Mouse (Mus musculus) embryonic stem cell, embryonic (primary cell): ENCODE data around the gene Uvssa.

Source experiments
- CTCF ChIA-PET, 4 experiments: fragments of 300-600 bp in 2 of 4; fragments of 350-600 bp in 2 of 4; sonication (Branson Sonifier 250); formaldehyde crosslinking; loops; one replicate each; lab custom pipeline; 2022; ENCODE audit warnings: inconsistent platforms in 2 of 4; lab: Charles Lee
- POLR2A ChIA-PET, 4 experiments: fragments of 300-600 bp in 2 of 4; fragments of 350-600 bp in 2 of 4; sonication (Branson Sonifier 250); formaldehyde crosslinking; loops; one replicate each; lab custom pipeline; 2022; ENCODE audit warnings: antibody characterized with exemption in 4 of 4, inconsistent platforms in 1 of 4; lab: Charles Lee

The Uvssa gene

GRCm38 (mm10) chr5:33353011-33353410 lies 25.3 kb upstream of the Uvssa start:
- POLR2A ChIA-PET: interaction anchor here in 2 of 4 experiments (0.6 to 0.8 kb wide), 2 partner anchors 18 to 1161 kb away, joined by 3 read pairs; partner anchors contain the start of genes Maea (in 1 of the 2) and Tnip2 (in 1 of the 2)

GRCm38 (mm10) chr5:33357494-33357893 lies 20.9 kb upstream of the Uvssa start:
- CTCF ChIA-PET: interaction anchor here in 1 of 4 experiments (0.7 to 1.3 kb wide), 3 partner anchors 10 to 138 kb away, joined by 3 read pairs; no protein-coding TSS in a partner anchor
- POLR2A ChIA-PET: interaction anchor here in 2 of 4 experiments (1.7 to 3.0 kb wide), 2 partner anchors 21 to 23 kb away, joined by 3 to 13 read pairs; partner anchors contain the start of genes Maea (in 1 of the 2) and Uvssa (in 1 of the 2)

More at GRCm38 (mm10) chr5:33353011-33353410, 25.3 kb upstream of the Uvssa start:
- CTCF ChIA-PET: no interaction called here

GRCm38 (mm10) chr5:33358467-33358866 lies 19.9 kb upstream of the Uvssa start:
- POLR2A ChIA-PET: interaction anchor here in 3 of 4 experiments (0.6 to 1.7 kb wide), 6 partner anchors 10 to 24 kb away, joined by 3 to 7 read pairs (median 4); partner anchors contain the start of gene Maea (in 1 of the 3)
- CTCF ChIA-PET: interaction anchor here in 1 of 4 experiments (1.0 kb wide), 1 partner anchor 34 kb away, joined by 3 read pairs; no protein-coding TSS in a partner anchor

- CTCF ChIA-PET: interaction anchor here in 1 of 4 experiments (0.6 kb wide), 1 partner anchor 730 kb away, joined by 4 read pairs; no protein-coding TSS in a partner anchor
These were observed 15.1 kb upstream of the Uvssa start for GRCm38 (mm10) chr5:33363263-33363662.

GRCm38 (mm10) chr5:33368651-33369050 lies 9.7 kb upstream of the Uvssa start:
- POLR2A ChIA-PET: interaction anchor here in 2 of 4 experiments (1.4 to 1.5 kb wide), 2 partner anchors 10 to 13 kb away, joined by 3 to 5 read pairs; partner anchors contain the start of gene Uvssa (in 1 of the 2)
- CTCF ChIA-PET: interaction anchor here in 1 of 4 experiments (0.5 kb wide), 1 partner anchor 235 kb away, joined by 4 read pairs; no protein-coding TSS in a partner anchor

More at GRCm38 (mm10) chr5:33363263-33363662, 15.1 kb upstream of the Uvssa start:
- POLR2A ChIA-PET: interaction anchor here in 2 of 4 experiments (0.5 to 3.6 kb wide), 5 partner anchors 13 to 346 kb away, joined by 3 to 15 read pairs (median 3); partner anchors contain the start of gene Uvssa (in 1 of the 2)

- ChIA-PET CTCF (interaction anchor here in 3 of 4 experiments (0.7 to 1.4 kb wide), 3 partner anchors 89 to 136 kb away, joined by 3 to 7 read pairs (median 3); no protein-coding TSS in a partner anchor), POLR2A (interaction anchor here in 1 of 4 experiments (1.2 kb wide), 1 partner anchor 92 kb away, joined by 3 read pairs; no protein-coding TSS in a partner anchor)
These were observed 7.2 kb upstream of the Uvssa start for GRCm38 (mm10) chr5:33371137-33371536.

GRCm38 (mm10) chr5:33371668-33372067 lies 6.7 kb upstream of the Uvssa start:
- CTCF ChIA-PET: no interaction called here
- POLR2A ChIA-PET: interaction anchor here in 2 of 4 experiments (1.2 to 1.7 kb wide), 3 partner anchors 21 to 97 kb away, joined by 3 to 5 read pairs (median 4); partner anchors contain the start of gene Ctbp1 (in 1 of the 2)

GRCm38 (mm10) chr5:33372331-33373038 lies 5.9 kb upstream of the Uvssa start:
- CTCF ChIA-PET: no interaction called here
- POLR2A ChIA-PET: interaction anchor here in 2 of 4 experiments (0.8 to 1.7 kb wide), 5 partner anchors 14 to 99 kb away, joined by 3 to 5 read pairs (median 4); partner anchors contain the start of gene Ctbp1 (in 1 of the 2)

- ChIA-PET POLR2A (interaction anchor here (0.6 to 3.4 kb wide), 24 partner anchors 10 to 1465 kb away, joined by 3 to 28 read pairs (median 5); partner anchors contain the start of genes Ctbp1 (in 4 of the 4), Maea (in 1 of the 4) and Slbp (in 1 of the 4)), CTCF (interaction anchor here in 1 of 4 experiments (0.6 to 1.6 kb wide), 5 partner anchors 10 to 344 kb away, joined by 3 to 5 read pairs (median 4); partner anchors contain the start of gene Ctbp1)
These were observed 1.2 kb upstream of the Uvssa start for GRCm38 (mm10) chr5:33377176-33377575.

- POLR2A ChIA-PET: interaction anchor here (0.6 to 3.4 kb wide), 42 partner anchors 9 to 356 kb away, joined by 3 to 28 read pairs (median 4); partner anchors contain the start of genes Ctbp1 (in 4 of the 4), Slbp (in 2 of the 4), Fam53a (in 1 of the 4) and Gm9903 (in 1 of the 4)
- CTCF ChIA-PET: interaction anchor here (0.5 to 2.0 kb wide), 13 partner anchors 9 to 936 kb away, joined by 3 to 7 read pairs (median 4); partner anchors contain the start of gene Ctbp1 (in 1 of the 4)
These were observed 498 bp upstream of the Uvssa start for GRCm38 (mm10) chr5:33377801-33378301.

- CTCF ChIA-PET: interaction anchor here (0.6 to 1.3 kb wide), 7 partner anchors 10 to 161 kb away, joined by 3 to 7 read pairs (median 4); partner anchors contain the start of gene Nkx1-1 (in 1 of the 4)
- POLR2A ChIA-PET: interaction anchor here in 3 of 4 experiments (0.5 to 3.2 kb wide), 8 partner anchors 9 to 1670 kb away, joined by 3 to 11 read pairs (median 3); partner anchors contain the start of gene Uvssa (in 1 of the 3)
These were observed 9.2 kb downstream of the Uvssa start for GRCm38 (mm10) chr5:33387550-33387949.

- ChIA-PET CTCF (interaction anchor here (0.5 to 3.0 kb wide), 112 partner anchors 8 to 779 kb away, joined by 3 to 32 read pairs (median 4); partner anchors contain the start of genes Uvssa (in 2 of the 4), Ctbp1 (in 1 of the 4), Gm9903 (in 1 of the 4) and Maea (in 1 of the 4)), POLR2A (interaction anchor here (0.6 to 2.3 kb wide), 13 partner anchors 13 to 258 kb away, joined by 3 to 9 read pairs (median 3); partner anchors contain the start of genes Uvssa (in 2 of the 4) and Slbp (in 1 of the 4))
These were observed 15.5 kb downstream of the Uvssa start for GRCm38 (mm10) chr5:33393803-33394202.

GRCm38 (mm10) chr5:33395693-33396092 lies 17.3 kb downstream of the Uvssa start:
- ChIA-PET POLR2A (interaction anchor here in 1 of 4 experiments (0.8 kb wide), 1 partner anchor 193 kb away, joined by 3 read pairs; no protein-coding TSS in a partner anchor), CTCF (interaction anchor here in 1 of 4 experiments (1.3 kb wide), 1 partner anchor 198 kb away, joined by 6 read pairs; no protein-coding TSS in a partner anchor)

GRCm38 (mm10) chr5:33396828-33397227 lies 18.5 kb downstream of the Uvssa start:
- ChIA-PET CTCF (interaction anchor here in 1 of 4 experiments (1.1 kb wide), 1 partner anchor 341 kb away, joined by 4 read pairs; no protein-coding TSS in a partner anchor), POLR2A (interaction anchor here in 1 of 4 experiments (0.8 kb wide), 1 partner anchor 192 kb away, joined by 3 read pairs; no protein-coding TSS in a partner anchor)

- POLR2A ChIA-PET: no interaction called here
- CTCF ChIA-PET: no interaction called here
These were observed 22.5 kb downstream of the Uvssa start for GRCm38 (mm10) chr5:33400819-33401218.

GRCm38 (mm10) chr5:33420313-33420712 lies 42.0 kb downstream of the Uvssa start:
- ChIA-PET POLR2A (interaction anchor here in 1 of 4 experiments (1.1 kb wide), 1 partner anchor 42 kb away, joined by 4 read pairs; the partner anchor contains the start of gene Uvssa), CTCF (interaction anchor here in 3 of 4 experiments (0.6 to 1.4 kb wide), 4 partner anchors 18 to 75 kb away, joined by 3 to 8 read pairs (median 4); no protein-coding TSS in a partner anchor)

- POLR2A ChIA-PET: interaction anchor here in 1 of 4 experiments (1.6 kb wide), 1 partner anchor 10 kb away, joined by 3 read pairs; no protein-coding TSS in a partner anchor
- CTCF ChIA-PET: interaction anchor here in 1 of 4 experiments (0.8 kb wide), 1 partner anchor 65 kb away, joined by 5 read pairs; no protein-coding TSS in a partner anchor
These were observed 49.1 kb downstream of the Uvssa start for GRCm38 (mm10) chr5:33427461-33427860.
